Mouse (Mus musculus) embryonic fibroblast, embryonic 13.5 days (primary cell): Measurements from ENCODE around the gene Olfr263. TPM values are rescaled to one million over a fixed set of nuclear protein-coding genes. Genes with fewer than 3 reads are reported as not detected.

Source experiments
- H3K27ac ChIP-seq: 2 replicates; pipeline ENCODE4 v1.5.1; 2012; ENCODE audit warnings: low read length, control low read depth, inconsistent platforms; ENCODE audit not compliant: insufficient read depth
- H3K4me1 ChIP-seq: 2 replicates; pipeline ENCODE4 v1.6.1; 2011; ENCODE audit warnings: low read length; ENCODE audit not compliant: control insufficient read depth, insufficient read depth
- H3K4me3 ChIP-seq: 2 replicates; pipeline ENCODE4 v1.5.1; 2011; ENCODE audit warnings: mild to moderate bottlenecking, control low read depth, low read length; ENCODE audit not compliant: insufficient read depth
- CTCF ChIP-seq: IDR thresholded peaks from 2 replicates; pipeline ENCODE4 v1.5.1; 2011; ENCODE audit warnings: mild to moderate bottlenecking, control low read depth, low read length, moderate library complexity, borderline replicate concordance; ENCODE audit not compliant: insufficient read depth
- POLR2A ChIP-seq: IDR thresholded peaks from 2 replicates; pipeline ENCODE4 v1.6.1; 2011; ENCODE audit warnings: low read depth, mild to moderate bottlenecking, control low read depth, low read length, moderate library complexity
- polyA plus RNA-seq: library from polyadenylated mRNA; stranded (reverse); fragments of >200 nt; gene quantifications from 2 replicates; pipeline ENCODE4 v1.2.4, GENCODE M21; 2011; ENCODE audit warnings: low read depth; ENCODE audit not compliant: missing spikeins, insufficient read length

Olfr263 gene
- polyA plus RNA-seq, 1 experiment = not detected

DNA sequence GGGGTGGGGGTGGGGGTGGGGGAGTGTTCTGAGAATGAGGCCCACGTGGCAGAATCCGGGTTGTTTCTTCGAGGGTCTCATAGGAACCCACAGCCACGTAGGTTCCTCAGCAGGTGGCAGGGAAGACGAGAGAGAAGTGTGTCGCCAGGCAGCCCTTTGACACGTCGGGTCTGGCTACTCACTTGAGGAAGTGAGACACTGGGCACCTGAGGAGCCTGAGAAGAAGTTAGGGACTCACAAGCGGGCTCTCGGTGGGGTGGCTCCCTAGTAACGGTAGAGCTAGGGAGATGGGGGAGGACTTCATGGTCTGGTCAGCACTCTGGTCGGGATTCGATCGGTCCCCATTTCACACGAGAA lies 49.9 kb downstream of the Olfr263 start, which contains the start of gene Trim27:
Trim27 (plus strand) TSS at position 79 of the 357 bp plus-strand sequence.
- no peak; the same call in 1 of the 2 replicates for TF ChIP-seq POLR2A
- TF ChIP-seq CTCF = no peak
- Histone ChIP-seq H3K27ac (peak within 1 kb of the TSS; percentile 87), H3K4me1 (0 out of 2 replicates have a peak, but pooled peaks cover 3% of the 10 kb centered on the region), H3K4me3 (peak within 1 kb of the TSS; percentile 86)

DNA sequence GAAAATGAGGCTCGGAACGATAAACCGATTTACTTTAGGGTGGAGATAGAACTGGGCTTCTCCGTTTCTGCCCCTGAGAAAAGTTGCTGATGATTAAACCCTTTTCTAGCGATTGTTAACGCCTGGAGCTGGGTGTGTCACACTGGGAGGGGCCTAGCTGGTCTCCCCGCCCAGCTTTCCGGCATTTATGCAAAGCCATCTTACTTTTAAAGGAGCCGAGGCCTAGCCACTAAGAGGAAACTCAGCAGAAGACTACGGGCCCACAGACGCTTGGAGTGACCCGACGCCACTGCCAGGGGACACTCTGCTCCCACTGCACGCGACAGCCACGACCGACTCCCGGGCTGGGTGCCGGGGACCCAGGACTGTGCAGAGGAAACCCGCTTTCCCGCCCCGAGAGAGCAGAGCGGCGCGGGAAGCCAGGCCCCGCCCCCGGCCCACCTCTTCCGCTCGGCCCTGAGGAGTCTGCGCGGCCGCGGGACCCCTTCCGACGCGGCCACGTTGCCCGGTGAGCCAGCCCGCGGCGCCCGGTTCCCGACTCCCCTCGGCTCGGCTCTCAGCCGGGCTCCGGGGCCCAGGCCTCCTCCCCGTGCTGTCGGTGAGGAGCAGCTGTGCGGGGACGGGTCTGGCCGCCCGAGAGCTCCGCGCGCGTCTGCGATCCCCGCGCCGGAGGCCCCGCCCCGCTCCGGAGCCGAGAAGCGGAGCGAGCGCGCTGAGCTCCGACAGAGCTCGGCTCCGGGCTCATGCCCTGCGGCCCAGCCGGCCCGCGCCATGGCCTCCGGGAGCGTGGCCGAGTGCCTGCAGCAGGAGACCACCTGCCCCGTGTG lies 50.5 kb downstream of the Olfr263 start:
- H3K27ac ChIP-seq = peak overlapping the region; percentile 87
- H3K4me3 ChIP-seq = peak overlapping the region; percentile 86
- H3K4me1 ChIP-seq = 0 out of 2 replicates have a peak, but pooled peaks cover 3% of the 10 kb centered on the region
- TF ChIP-seq CTCF (no peak), POLR2A (peak; percentile 56)

- Histone ChIP-seq H3K27ac (peak overlapping the region; percentile 87), H3K4me1 (0 out of 2 replicates have a peak, but pooled peaks cover 3% of the 10 kb centered on the region), H3K4me3 (peak overlapping the region; percentile 86)
- TF ChIP-seq CTCF = no peak
Observed at GRCm38 (mm10) chr13:21180551-21181530, 51.4 kb downstream of the Olfr263 start.

GRCm38 (mm10) chr13:21181996-21182395 lies 52.6 kb downstream of the Olfr263 start:
- Histone ChIP-seq H3K4me3 (peak overlapping the region; percentile 86), H3K27ac (no peak overlapping the region), H3K4me1 (0 out of 2 replicates have a peak, but pooled peaks cover 3% of the 10 kb centered on the region)
- TF ChIP-seq POLR2A = no peak
- no peak for TF ChIP-seq CTCF

DNA sequence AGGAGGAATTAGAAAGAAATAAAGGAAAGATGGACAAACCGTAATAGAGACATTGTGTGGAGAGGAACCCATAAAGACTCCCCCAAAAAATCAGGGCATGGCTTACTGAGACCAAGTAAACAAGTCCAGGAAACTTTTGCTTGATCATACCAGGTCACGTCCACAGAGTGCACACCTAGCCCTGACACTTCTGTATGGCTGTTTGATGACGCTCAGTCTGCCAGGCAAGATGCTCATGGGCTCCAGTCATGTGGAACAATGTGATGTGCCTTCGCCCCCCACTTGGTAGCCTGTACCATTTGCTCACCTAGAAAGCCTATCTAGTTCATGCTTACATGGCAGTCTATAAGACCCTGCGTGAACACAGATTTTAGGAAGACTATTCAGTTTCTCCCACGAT lies 53.6 kb downstream of the Olfr263 start:
- Histone ChIP-seq H3K4me3 (no peak overlapping the region), H3K4me1 (0 out of 2 replicates have a peak, but pooled peaks cover 3% of the 10 kb centered on the region), H3K27ac (no peak overlapping the region)
- no peak for TF ChIP-seq CTCF
- TF ChIP-seq POLR2A = no peak

- no peak for TF ChIP-seq CTCF
- no peak for TF ChIP-seq POLR2A
- Histone ChIP-seq H3K4me3 (no peak overlapping the region), H3K4me1 (0 out of 2 replicates have a peak, but pooled peaks cover 2% of the 10 kb centered on the region), H3K27ac (no peak overlapping the region)
Observed at GRCm38 (mm10) chr13:21183661-21184060, 54.2 kb downstream of the Olfr263 start.

- TF ChIP-seq POLR2A = no peak
- TF ChIP-seq CTCF = no peak
- no peak overlapping the region for H3K27ac ChIP-seq
- H3K4me3 ChIP-seq = no peak overlapping the region
- no peaks in the 10 kb centered on the region for H3K4me1 ChIP-seq
Observed at GRCm38 (mm10) chr13:21185521-21185920, 56.1 kb downstream of the Olfr263 start.

Other genes starting within 250 kb of the Olfr263 start
- not detected in 2 replicates for gene Olfr1370, start 54.7 kb upstream of the Olfr263 start, polyA plus RNA-seq
- gene Olfr1369-ps1, start 18.2 kb upstream of the Olfr263 start, polyA plus RNA-seq = not detected in 2 replicates
- not detected in 2 replicates for gene Olfr1368, start 16.2 kb downstream of the Olfr263 start, polyA plus RNA-seq
- 52.0 and 61.4 TPM in 2 replicates for gene Trim27, start 49.8 kb downstream of the Olfr263 start, polyA plus RNA-seq
- not detected in 2 replicates for gene Gpx5, start 163.1 kb downstream of the Olfr263 start, polyA plus RNA-seq
- gene Gpx6, start 182.5 kb downstream of the Olfr263 start, polyA plus RNA-seq = not detected in 2 replicates
- not detected in 2 replicates for gene Olfr1367, start 217.3 kb downstream of the Olfr263 start, polyA plus RNA-seq
- gene Zscan12, start 233.2 kb downstream of the Olfr263 start, polyA plus RNA-seq = 6.2 and 8.7 TPM in 2 replicates